Mouse (Mus musculus): ENCODE measurements around the gene Klhl2. TPM values are rescaled to one million over a fixed set of nuclear protein-coding genes. Genes with fewer than 3 reads are reported as not detected.
A peak's percentile ranks its signal among the peaks of the same experiment; 100 is the strongest.

The Klhl2 gene
- total and polyA plus RNA-seq, 2 experiments from 2014 or later: 31.4 to 44.8 TPM

DNA sequence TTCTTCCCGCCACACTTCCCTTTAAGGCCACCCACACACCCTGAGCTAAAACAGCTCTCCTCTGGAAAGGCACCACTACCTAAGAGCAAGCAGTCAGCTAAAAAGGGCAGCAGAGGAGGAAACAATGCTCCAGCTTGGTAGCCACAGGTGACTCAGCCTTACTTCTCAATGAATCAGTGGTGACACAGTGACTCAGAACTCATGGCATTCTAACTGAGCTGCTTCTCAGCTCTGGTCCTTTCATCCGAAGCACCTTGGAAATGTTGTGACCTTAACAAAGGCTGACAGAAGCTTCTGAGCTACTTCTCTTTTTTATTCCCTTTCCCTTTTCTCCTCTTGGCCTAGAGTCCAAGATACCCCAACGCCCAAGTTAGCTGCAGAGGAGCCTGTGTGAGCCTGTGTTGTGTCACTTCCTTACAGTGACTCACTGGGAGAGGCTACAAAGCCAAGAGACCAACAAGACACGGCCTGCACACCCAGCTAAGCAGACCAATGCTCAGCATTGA lies 123.6 kb downstream of the Klhl2 start:
- no peaks in the 10 kb centered on the region for H3K9me3 ChIP-seq (ENCODE audit: low read length)
- 86% methylated on average over 4 of the region's 4 CpGs for WGBS
- H3K27ac ChIP-seq (ENCODE audit: low read depth, low read length): no peak overlapping the region
- peaks cover 42% of the 10 kb centered on the region for H3K36me3 ChIP-seq (ENCODE audit: insufficient read depth, low read length)
- TF ChIP-seq CTCF (IDR thresholded peaks at IDR 0.05): no peak
- H3K4me2 ChIP-seq (ENCODE audit: low read depth, low read length, poor library complexity, severe bottlenecking): no peak overlapping the region
- no peaks in the 10 kb centered on the region; the same call in 1 of the 2 replicates for H3K4me1 ChIP-seq (ENCODE audit: insufficient read depth, low read length)
- H3K4me3 ChIP-seq (ENCODE audit: low read depth, low read length): no peak overlapping the region
- ATAC-seq (ENCODE audit: low FRiP score) (no peak), DNase-seq (ENCODE audit: low spot score) (no peak)
- no peaks in the 10 kb centered on the region for H3K27me3 ChIP-seq (ENCODE audit: insufficient read depth, low read length)
- H3K9ac ChIP-seq (replicated peaks; ENCODE audit: low read length, poor library complexity, severe bottlenecking): no peak overlapping the region

DNA sequence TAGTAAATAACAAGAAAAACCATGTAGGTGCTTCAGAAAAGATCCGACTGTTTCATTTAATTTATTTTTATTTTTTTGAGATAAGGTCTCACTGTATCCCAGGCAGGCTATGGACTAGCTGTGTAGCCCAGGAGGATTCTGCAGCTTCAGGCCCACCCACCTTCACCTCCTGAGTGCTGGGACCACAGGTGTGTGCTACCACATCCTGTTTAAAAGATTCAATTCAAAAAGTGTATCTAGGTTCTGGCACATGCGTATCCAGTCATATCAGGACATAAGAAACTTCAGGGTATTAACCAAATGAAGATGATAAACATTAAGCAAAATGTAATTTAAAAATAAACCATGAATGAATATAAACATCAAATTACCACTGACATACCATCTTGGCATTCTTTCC lies 126.6 kb downstream of the Klhl2 start:
- peaks cover 56% of the 10 kb centered on the region for H3K36me3 ChIP-seq (ENCODE audit: insufficient read depth, low read length)

GRCm38 (mm10) chr8:64717868-64718267 lies 131.9 kb downstream of the Klhl2 start:
- H3K9ac ChIP-seq (replicated peaks; ENCODE audit: low read length, poor library complexity, severe bottlenecking): no peak overlapping the region
- ATAC-seq (ENCODE audit: low FRiP score) (no peak), DNase-seq (ENCODE audit: low spot score) (no peak)
- H3K4me2 ChIP-seq (ENCODE audit: low read depth, low read length, poor library complexity, severe bottlenecking): no peak overlapping the region
- H3K4me3 ChIP-seq (ENCODE audit: low read depth, low read length): no peak overlapping the region
- TF ChIP-seq CTCF (IDR thresholded peaks at IDR 0.05): peak; percentile 21
- no peak overlapping the region for H3K27ac ChIP-seq (ENCODE audit: low read depth, low read length)
- no peaks in the 10 kb centered on the region for H3K27me3 ChIP-seq (ENCODE audit: insufficient read depth, low read length)
- 87% methylated on average over 7 of the region's 7 CpGs for WGBS
- peaks cover 47% of the 10 kb centered on the region for H3K36me3 ChIP-seq (ENCODE audit: insufficient read depth, low read length)
- no peaks in the 10 kb centered on the region for H3K9me3 ChIP-seq (ENCODE audit: low read length)
- H3K4me1 ChIP-seq (ENCODE audit: insufficient read depth, low read length): no peaks in the 10 kb centered on the region

More for the DNA sequence above, 126.6 kb downstream of the Klhl2 start:
- no peak overlapping the region for H3K4me2 ChIP-seq (ENCODE audit: low read depth, low read length, poor library complexity, severe bottlenecking)
- H3K4me1 ChIP-seq (ENCODE audit: insufficient read depth, low read length): no peaks in the 10 kb centered on the region
- H3K4me3 ChIP-seq (ENCODE audit: low read depth, low read length): no peak overlapping the region
- no peak overlapping the region for H3K27ac ChIP-seq (ENCODE audit: low read depth, low read length)
- H3K9me3 ChIP-seq (ENCODE audit: low read length): no peaks in the 10 kb centered on the region
- no peaks in the 10 kb centered on the region for H3K27me3 ChIP-seq (ENCODE audit: insufficient read depth, low read length)
- H3K9ac ChIP-seq (replicated peaks; ENCODE audit: low read length, poor library complexity, severe bottlenecking): no peak overlapping the region
- DNase-seq (ENCODE audit: low spot score): no peak
- WGBS: 96% methylated on average over 2 of the region's 2 CpGs
- TF ChIP-seq CTCF (IDR thresholded peaks at IDR 0.05): no peak
- no peak for ATAC-seq (ENCODE audit: low FRiP score)

GRCm38 (mm10) chr8:64712499-64712898 lies 137.3 kb downstream of the Klhl2 start:
- Histone ChIP-seq H3K4me3 (ENCODE audit: low read depth, low read length) (no peak overlapping the region), H3K9ac (replicated peaks; ENCODE audit: low read length, poor library complexity, severe bottlenecking) (no peak overlapping the region), H3K36me3 (ENCODE audit: insufficient read depth, low read length) (peaks cover 11% of the 10 kb centered on the region; the same call in 1 of the 2 replicates), H3K9me3 (ENCODE audit: low read length) (no peaks in the 10 kb centered on the region), H3K4me2 (ENCODE audit: low read depth, low read length, poor library complexity, severe bottlenecking) (no peak overlapping the region), H3K27me3 (ENCODE audit: insufficient read depth, low read length) (no peaks in the 10 kb centered on the region), H3K4me1 (ENCODE audit: insufficient read depth, low read length) (no peaks in the 10 kb centered on the region), H3K27ac (ENCODE audit: low read depth, low read length) (no peak overlapping the region)
- no peak for ATAC-seq (ENCODE audit: low FRiP score)
- WGBS: 93% methylated on average over 7 of the region's 7 CpGs
- no peak for DNase-seq (ENCODE audit: low spot score)
- no peak for TF ChIP-seq CTCF (IDR thresholded peaks at IDR 0.05)

GRCm38 (mm10) chr8:64711544-64711943 lies 138.3 kb downstream of the Klhl2 start:
- no peak overlapping the region for H3K4me3 ChIP-seq (ENCODE audit: low read depth, low read length)
- H3K4me2 ChIP-seq (ENCODE audit: low read depth, low read length, poor library complexity, severe bottlenecking): no peak overlapping the region
- WGBS: 38% methylated on average over 1 of the region's 1 CpGs
- DNase-seq (ENCODE audit: low spot score): no peak
- no peak for ATAC-seq (ENCODE audit: low FRiP score)
- no peak overlapping the region for H3K27ac ChIP-seq (ENCODE audit: low read depth, low read length)
- H3K9ac ChIP-seq (replicated peaks; ENCODE audit: low read length, poor library complexity, severe bottlenecking): no peak overlapping the region
- no peak for TF ChIP-seq CTCF (IDR thresholded peaks at IDR 0.05)
- peaks cover 2% of the 10 kb centered on the region; the same call in 1 of the 2 replicates for H3K36me3 ChIP-seq (ENCODE audit: insufficient read depth, low read length)
- no peaks in the 10 kb centered on the region for H3K9me3 ChIP-seq (ENCODE audit: low read length)
- H3K27me3 ChIP-seq (ENCODE audit: insufficient read depth, low read length): no peaks in the 10 kb centered on the region
- H3K4me1 ChIP-seq (ENCODE audit: insufficient read depth, low read length): no peaks in the 10 kb centered on the region

DNA sequence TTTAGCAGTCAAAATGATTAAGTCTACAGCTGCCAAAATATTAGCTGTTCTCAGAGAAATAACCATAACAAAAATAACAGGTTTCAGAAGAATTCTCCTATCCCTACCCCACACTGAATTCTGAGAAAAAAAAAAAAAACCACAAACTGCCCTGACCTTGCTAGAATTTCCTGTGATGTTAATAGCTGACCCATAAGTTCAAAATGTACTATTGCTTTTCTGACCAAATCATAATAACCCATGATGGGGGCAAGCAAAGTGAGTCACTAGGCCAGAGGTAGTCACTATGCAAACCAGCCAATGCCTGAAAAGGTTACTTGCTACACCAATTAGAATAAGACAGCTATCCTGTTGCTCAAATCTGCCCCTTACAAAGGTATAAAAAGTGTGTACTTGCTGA lies 142.3 kb downstream of the Klhl2 start:
- DNase-seq (ENCODE audit: low spot score): no peak

More for the DNA sequence above, 142.3 kb downstream of the Klhl2 start:
- H3K27ac ChIP-seq (ENCODE audit: low read depth, low read length): no peak overlapping the region
- H3K4me3 ChIP-seq (ENCODE audit: low read depth, low read length): no peak overlapping the region
- H3K27me3 ChIP-seq (ENCODE audit: insufficient read depth, low read length): no peaks in the 10 kb centered on the region
- no peaks in the 10 kb centered on the region for H3K36me3 ChIP-seq (ENCODE audit: insufficient read depth, low read length)
- no peaks in the 10 kb centered on the region for H3K9me3 ChIP-seq (ENCODE audit: low read length)
- no peak for ATAC-seq (ENCODE audit: low FRiP score)
- TF ChIP-seq CTCF (IDR thresholded peaks at IDR 0.05): no peak
- H3K9ac ChIP-seq (replicated peaks; ENCODE audit: low read length, poor library complexity, severe bottlenecking): no peak overlapping the region
- H3K4me1 ChIP-seq (ENCODE audit: insufficient read depth, low read length): no peaks in the 10 kb centered on the region
- H3K4me2 ChIP-seq (ENCODE audit: low read depth, low read length, poor library complexity, severe bottlenecking): no peak overlapping the region

All from midbrain, postnatal 0 days (tissue).